22 mouse cellular contexts compared by ENCODE assay signal in the genomic region with DNA sequence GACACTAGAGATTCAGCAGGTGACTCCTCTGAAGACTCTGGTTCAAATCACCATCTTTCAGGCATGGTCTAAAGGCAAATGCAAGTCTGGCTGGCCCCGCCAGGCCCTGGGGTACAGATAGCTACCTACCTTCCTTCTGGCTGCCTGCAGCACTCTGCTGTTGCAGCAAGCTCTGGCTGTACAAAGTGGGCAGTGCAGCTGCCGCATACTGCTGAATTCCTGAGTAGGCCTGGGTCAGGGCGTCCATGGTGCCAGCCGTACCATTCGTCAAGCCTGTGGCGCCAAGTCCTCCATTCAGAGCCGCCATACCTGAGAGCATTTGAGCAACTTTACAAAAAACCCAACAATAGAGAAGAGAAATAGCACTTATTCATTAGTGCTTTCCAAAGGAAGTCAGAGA.
A peak's percentile ranks its signal among the peaks of the same experiment; 100 is the strongest.
DNase-seq lines count a peak whose midpoint lies in the region; ATAC-seq and TF ChIP-seq lines count a peak whose summit lies in the region.
"Had no signal": no experiment of that assay in that cellular context is flagged by ENCODE, and none has a peak within 500 bp of the region (broad histone marks: within the 10 kb centered on the region; RNA-seq: fewer than 3 reads in every experiment).

No protein-coding gene starts in this region.

- 0 out of 2 replicates have a peak overlapping the region, but pooled peaks have one; percentile 30 for H3K27ac ChIP-seq in forebrain, embryonic 10.5 days
- H3K27ac ChIP-seq in forebrain, embryonic 12.5 days, result no peak overlapping the region
- peak overlapping the region; percentile 66; the same call in 1 of the 2 replicates for H3K27ac ChIP-seq in layer of hippocampus, adult 2 months
- H3K27ac ChIP-seq in neural tube, embryonic 13.5 days (replicated peaks), result 0 out of 2 replicates have a peak overlapping the region, but pooled peaks have one; percentile 18
- peak overlapping the region; percentile 36; the same call in 1 of the 2 replicates for H3K27ac ChIP-seq in olfactory bulb, adult 2 months (ENCODE audit: insufficient read depth, low read depth, low read length)
- H3K27ac ChIP-seq: embryonic facial prominence, embryonic 10.5 days; embryonic facial prominence, embryonic 12.5 days; forebrain, embryonic 13.5 days; forebrain, embryonic 15.5 days had no signal

- DNase-seq in forebrain, embryonic 10.5 days (ENCODE audit: extremely low spot score, low spot score), result no peak
- DNase-seq in layer of hippocampus, adult 2 months (ENCODE audit: low spot score in 2 of 2), result no peak
- DNase-seq in layer of hippocampus, adult 9-11 months, result no peak
- no peak for DNase-seq in neural tube, embryonic 10.5 days (ENCODE audit: extremely low spot score, low spot score)
- no peak for DNase-seq in adrenal gland, postnatal 36 days
- DNase-seq: adrenal gland, adult 2 months; adrenal gland, postnatal 10 days; adrenal gland, postnatal 25 days; cerebellum, adult 11 months; cerebellum, adult 18-20 months; cerebellum, adult 8-10 months; cerebellum, adult 9-11 months; cerebellum, postnatal 25 days; embryo, embryonic 11 days; forebrain, postnatal 0 days had no signal

- H3K4me1 ChIP-seq in forebrain, embryonic 10.5 days, result peaks cover 8% of the 10 kb centered on the region; the same call in 1 of the 2 replicates
- H3K4me1 ChIP-seq in forebrain, embryonic 12.5 days, result peaks cover 15% of the 10 kb centered on the region; the same call in 1 of the 2 replicates
- H3K4me1 ChIP-seq in neural tube, embryonic 13.5 days (replicated peaks), result no peaks in the 10 kb centered on the region
- peaks cover 16% of the 10 kb centered on the region for H3K4me1 ChIP-seq in olfactory bulb, adult 2 months (ENCODE audit: control insufficient read depth, insufficient read depth, low read length)
- H3K4me1 ChIP-seq: embryonic facial prominence, embryonic 10.5 days; embryonic facial prominence, embryonic 12.5 days had no signal

- no peak for TF ChIP-seq POLR2A in olfactory bulb, adult 2 months (IDR thresholded peaks at IDR 0.05; ENCODE audit: insufficient read depth, low read depth, low read length)

- H3K9ac ChIP-seq in forebrain, embryonic 12.5 days, result no peak overlapping the region
- no peak overlapping the region for H3K9ac ChIP-seq in neural tube, embryonic 13.5 days
- H3K9ac ChIP-seq: embryonic facial prominence, embryonic 12.5 days; forebrain, embryonic 13.5 days; forebrain, embryonic 15.5 days; forebrain, postnatal 0 days had no signal

- no peak overlapping the region for H3K4me2 ChIP-seq in forebrain, embryonic 12.5 days
- H3K4me2 ChIP-seq in neural tube, embryonic 13.5 days, result no peak overlapping the region
- H3K4me2 ChIP-seq: embryonic facial prominence, embryonic 12.5 days; forebrain, embryonic 13.5 days; forebrain, embryonic 15.5 days had no signal

- no peaks in the 10 kb centered on the region for H3K27me3 ChIP-seq in forebrain, embryonic 10.5 days (ENCODE audit: poor library complexity, severe bottlenecking)
- H3K27me3 ChIP-seq in forebrain, embryonic 12.5 days, result no peaks in the 10 kb centered on the region
- no peaks in the 10 kb centered on the region for H3K27me3 ChIP-seq in neural tube, embryonic 13.5 days
- H3K27me3 ChIP-seq: embryonic facial prominence, embryonic 12.5 days; forebrain, embryonic 13.5 days; forebrain, embryonic 15.5 days had no signal

- WGBS in forebrain, embryonic 10.5 days, result 94% methylated on average over 7 of the region's 7 CpGs
- 79% methylated on average over 7 of the region's 7 CpGs for WGBS in forebrain, embryonic 12.5 days
- 47% methylated on average over 7 of the region's 7 CpGs for WGBS in neural tube, embryonic 13.5 days
- WGBS in olfactory bulb, adult 2 months, result 76% methylated on average over 7 of the region's 7 CpGs

- H3K9me3 ChIP-seq in forebrain, embryonic 10.5 days, result no peaks in the 10 kb centered on the region
- H3K9me3 ChIP-seq in forebrain, embryonic 12.5 days, result no peaks in the 10 kb centered on the region
- H3K9me3 ChIP-seq in neural tube, embryonic 13.5 days, result no peaks in the 10 kb centered on the region
- H3K9me3 ChIP-seq: embryonic facial prominence, embryonic 10.5 days; embryonic facial prominence, embryonic 12.5 days; forebrain, embryonic 13.5 days; forebrain, embryonic 15.5 days had no signal

- peaks cover 21% of the 10 kb centered on the region; the same call in 1 of the 2 replicates for H3K36me3 ChIP-seq in forebrain, embryonic 10.5 days (replicated peaks)
- H3K36me3 ChIP-seq in forebrain, embryonic 12.5 days (replicated peaks), result peaks cover 33% of the 10 kb centered on the region
- peaks cover 43% of the 10 kb centered on the region for H3K36me3 ChIP-seq in neural tube, embryonic 13.5 days
- H3K36me3 ChIP-seq: embryonic facial prominence, embryonic 10.5 days; embryonic facial prominence, embryonic 12.5 days had no signal

- TF ChIP-seq CTCF in layer of hippocampus, adult 2 months (conservative IDR thresholded peaks at IDR 0.05), result no peak
- no peak for TF ChIP-seq CTCF in olfactory bulb, adult 2 months (IDR thresholded peaks at IDR 0.05; ENCODE audit: insufficient read depth, low read depth, low read length)

- no peak overlapping the region for H3K4me3 ChIP-seq in forebrain, embryonic 10.5 days
- H3K4me3 ChIP-seq in forebrain, embryonic 12.5 days (replicated peaks), result no peak overlapping the region
- H3K4me3 ChIP-seq in layer of hippocampus, adult 2 months, result no peak overlapping the region
- no peak overlapping the region for H3K4me3 ChIP-seq in neural tube, embryonic 13.5 days
- H3K4me3 ChIP-seq in olfactory bulb, adult 2 months (ENCODE audit: insufficient read depth, low read depth, low read length), result no peak overlapping the region
- H3K4me3 ChIP-seq: embryonic facial prominence, embryonic 10.5 days; embryonic facial prominence, embryonic 12.5 days; forebrain, embryonic 13.5 days; forebrain, embryonic 15.5 days had no signal

- ATAC-seq in forebrain, embryonic 12.5 days (ENCODE audit: low FRiP score), result no peak
- ATAC-seq in neural tube, embryonic 13.5 days (ENCODE audit: low read depth), result no peak
- ATAC-seq: forebrain, embryonic 13.5 days; forebrain, embryonic 15.5 days; forebrain, postnatal 0 days had no signal
